Mouse (Mus musculus): ENCODE measurements around the gene Zmiz2. TPM values are rescaled to one million over a fixed set of nuclear protein-coding genes. Genes with fewer than 3 reads are reported as not detected.
"Not testable (repeated sequence)": the region's sequence is repeated elsewhere in the genome, so short reads cannot be mapped to it uniquely, and the experiment has no call there.

Gene Zmiz2
- polyA plus RNA-seq, 1 experiment from 2014 or later, result 22.3 TPM

DNA sequence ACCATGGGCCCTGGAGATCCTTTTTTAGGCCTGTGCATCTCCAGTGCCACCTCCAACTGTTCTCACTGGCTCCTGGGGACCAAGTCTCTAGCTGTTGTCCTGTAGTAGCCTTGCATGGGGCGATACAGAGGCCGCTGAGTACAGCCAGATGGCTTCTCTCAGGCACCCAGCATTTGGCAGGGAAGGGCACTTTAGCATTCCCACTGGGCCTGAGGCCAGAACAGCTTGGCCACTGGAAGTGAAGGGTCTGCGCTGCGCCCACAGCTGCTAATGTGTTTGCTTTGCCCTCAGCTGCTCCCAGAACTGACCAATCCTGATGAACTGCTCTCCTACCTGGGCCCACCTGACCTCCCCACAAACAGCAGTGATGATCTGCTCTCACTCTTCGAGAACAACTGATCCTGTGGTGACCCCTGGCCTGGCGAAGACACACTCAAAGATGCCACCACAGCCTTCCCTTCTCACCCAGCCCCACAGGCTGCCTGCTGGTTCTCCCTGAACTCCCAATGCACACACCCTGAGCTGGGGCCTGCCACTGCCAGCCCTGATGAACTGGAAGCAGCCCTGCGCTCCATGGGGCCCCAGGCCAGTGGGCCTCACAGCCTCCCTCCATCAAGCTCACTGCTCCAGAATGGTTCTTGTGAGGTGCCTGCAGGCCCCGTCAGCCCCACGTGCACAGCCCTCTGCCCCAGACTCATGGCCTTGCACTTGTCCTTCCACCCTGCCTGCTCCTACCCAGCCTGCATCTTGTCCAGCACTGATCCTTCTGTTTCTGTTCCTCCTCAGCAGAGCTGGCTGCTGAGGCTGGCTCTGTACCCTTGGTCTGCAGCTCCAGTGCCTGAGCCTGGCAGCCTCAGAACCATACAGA is 16.1 kb downstream of the Zmiz2 start:
- Histone ChIP-seq H3K27me3 (ENCODE audit: control insufficient read depth, insufficient read depth, low read length) (no peaks in the 10 kb centered on the region), H3K27ac (ENCODE audit: low read depth, low read length) (no peak overlapping the region), H3K36me3 (ENCODE audit: control insufficient read depth, insufficient read depth, low read length) (peaks cover 28% of the 10 kb centered on the region), H3K9ac (ENCODE audit: low read length) (no peak overlapping the region), H3K4me1 (replicated peaks; ENCODE audit: control insufficient read depth, insufficient read depth, low read length) (no peaks in the 10 kb centered on the region), H3K4me2 (ENCODE audit: low read depth, low read length, severe bottlenecking) (no peak overlapping the region), H3K4me3 (ENCODE audit: low read depth, low read length) (no peak overlapping the region), H3K9me3 (ENCODE audit: control insufficient read depth, low read length) (no peaks in the 10 kb centered on the region)
- WGBS, result 90% methylated on average over 9 of the region's 9 CpGs
- ATAC-seq (replicated peaks; ENCODE audit: low FRiP score), result no peak
- no peak for DNase-seq (ENCODE audit: low spot score)

DNA sequence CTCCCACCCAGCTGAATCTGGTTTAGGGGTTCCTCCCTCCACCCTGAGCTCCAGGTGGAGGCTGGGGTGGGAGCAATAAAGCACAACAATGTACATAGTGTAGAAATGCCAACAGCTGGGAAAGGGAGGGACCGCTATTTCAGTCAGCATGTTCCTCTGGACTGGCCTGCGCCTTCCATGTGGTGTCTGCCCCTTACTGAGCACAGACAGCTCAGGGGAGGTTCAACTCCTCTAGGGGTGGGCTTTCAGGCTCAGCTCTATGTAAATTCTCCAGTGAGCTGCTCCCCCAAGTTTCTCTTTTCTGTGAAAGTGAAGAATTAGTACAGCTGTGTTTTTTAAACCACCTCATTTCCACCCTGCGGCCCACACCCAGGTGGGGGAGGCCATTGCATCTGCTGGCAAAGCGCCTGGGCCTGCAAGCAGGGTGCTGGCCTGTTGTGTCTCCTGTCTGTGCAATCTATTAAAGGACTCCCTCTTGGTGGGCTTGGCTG is 16.8 kb downstream of the Zmiz2 start:
- no peak overlapping the region for H3K9ac ChIP-seq (ENCODE audit: low read length)
- no peaks in the 10 kb centered on the region for H3K27me3 ChIP-seq (ENCODE audit: control insufficient read depth, insufficient read depth, low read length)
- DNase-seq (ENCODE audit: low spot score) (no peak), ATAC-seq (replicated peaks; ENCODE audit: low FRiP score) (no peak)
- H3K9me3 ChIP-seq (ENCODE audit: control insufficient read depth, low read length), result no peaks in the 10 kb centered on the region
- no peaks in the 10 kb centered on the region for H3K4me1 ChIP-seq (replicated peaks; ENCODE audit: control insufficient read depth, insufficient read depth, low read length)
- peaks cover 27% of the 10 kb centered on the region for H3K36me3 ChIP-seq (ENCODE audit: control insufficient read depth, insufficient read depth, low read length)
- H3K27ac ChIP-seq (ENCODE audit: low read depth, low read length), result peak overlapping the region; percentile 12; the same call in 1 of the 2 replicates
- H3K4me2 ChIP-seq (ENCODE audit: low read depth, low read length, severe bottlenecking), result no peak overlapping the region
- 90% methylated on average over 4 of the region's 4 CpGs for WGBS
- H3K4me3 ChIP-seq (ENCODE audit: low read depth, low read length), result no peak overlapping the region

GRCm38 (mm10) chr11:6406251-6407161 is 17.6 kb downstream of the Zmiz2 start:
- Histone ChIP-seq H3K36me3 (ENCODE audit: control insufficient read depth, insufficient read depth, low read length) (peaks cover 22% of the 10 kb centered on the region), H3K4me3 (ENCODE audit: low read depth, low read length) (no peak overlapping the region), H3K4me2 (ENCODE audit: low read depth, low read length, severe bottlenecking) (no peak overlapping the region), H3K4me1 (replicated peaks; ENCODE audit: control insufficient read depth, insufficient read depth, low read length) (no peaks in the 10 kb centered on the region), H3K9ac (ENCODE audit: low read length) (no peak overlapping the region), H3K9me3 (ENCODE audit: control insufficient read depth, low read length) (no peaks in the 10 kb centered on the region), H3K27ac (ENCODE audit: low read depth, low read length) (peak overlapping the region; percentile 4; the same call in 1 of the 2 replicates), H3K27me3 (ENCODE audit: control insufficient read depth, insufficient read depth, low read length) (no peaks in the 10 kb centered on the region)
- 52% methylated on average over 14 of the region's 14 CpGs for WGBS
- DNase-seq (ENCODE audit: low spot score) (no peak), ATAC-seq (replicated peaks; ENCODE audit: low FRiP score) (no peak)

- no peaks in the 10 kb centered on the region for H3K27me3 ChIP-seq (ENCODE audit: control insufficient read depth, insufficient read depth, low read length)
- no peak overlapping the region for H3K27ac ChIP-seq (ENCODE audit: low read depth, low read length)
- ATAC-seq (replicated peaks; ENCODE audit: low FRiP score), result no peak
- H3K36me3 ChIP-seq (ENCODE audit: control insufficient read depth, insufficient read depth, low read length), result peaks cover 22% of the 10 kb centered on the region
- H3K9me3 ChIP-seq (ENCODE audit: control insufficient read depth, low read length), result no peaks in the 10 kb centered on the region
- no peak overlapping the region for H3K4me2 ChIP-seq (ENCODE audit: low read depth, low read length, severe bottlenecking)
- no peak overlapping the region for H3K4me3 ChIP-seq (ENCODE audit: low read depth, low read length)
- no peaks in the 10 kb centered on the region for H3K4me1 ChIP-seq (replicated peaks; ENCODE audit: control insufficient read depth, insufficient read depth, low read length)
- no peak overlapping the region for H3K9ac ChIP-seq (ENCODE audit: low read length)
- 86% methylated on average over 3 of the region's 3 CpGs for WGBS
- no peak for DNase-seq (ENCODE audit: low spot score)
Observed at GRCm38 (mm10) chr11:6407162-6407621, 18.3 kb downstream of the Zmiz2 start.

DNA sequence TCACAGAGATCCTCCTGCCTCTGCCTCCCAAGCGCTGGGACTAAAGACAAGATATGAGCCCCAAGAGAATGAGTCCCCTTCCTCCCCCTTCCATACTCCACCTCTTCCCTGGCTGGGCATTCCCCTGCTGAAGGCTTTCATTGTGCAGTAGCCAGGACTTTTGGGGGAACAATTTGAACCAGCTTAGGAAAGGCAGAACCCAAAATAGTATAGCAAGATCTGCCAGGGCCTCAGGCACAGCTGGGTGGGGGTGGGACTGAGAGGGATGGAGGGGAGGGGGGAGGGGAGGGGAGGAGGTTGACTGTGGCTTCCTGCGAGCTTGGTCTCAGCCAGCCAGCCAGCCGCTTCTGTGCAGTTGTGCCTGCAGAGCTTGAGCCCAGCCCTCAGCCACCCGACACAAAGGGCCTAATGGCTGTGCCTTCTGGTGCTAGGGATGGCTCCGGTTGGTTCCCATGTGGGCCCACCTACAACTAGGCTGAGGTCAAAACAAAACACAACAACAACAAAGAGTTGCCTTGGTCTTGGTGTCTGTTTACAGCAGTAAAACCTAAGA is 21.3 kb downstream of the Zmiz2 start:
- Histone ChIP-seq H3K9ac (ENCODE audit: low read length) (no peak overlapping the region), H3K27me3 (ENCODE audit: control insufficient read depth, insufficient read depth, low read length) (no peaks in the 10 kb centered on the region), H3K4me1 (replicated peaks; ENCODE audit: control insufficient read depth, insufficient read depth, low read length) (peaks cover 3% of the 10 kb centered on the region), H3K36me3 (ENCODE audit: control insufficient read depth, insufficient read depth, low read length) (peaks cover 4% of the 10 kb centered on the region; the same call in 1 of the 2 replicates), H3K4me3 (ENCODE audit: low read depth, low read length) (no peak overlapping the region), H3K9me3 (ENCODE audit: control insufficient read depth, low read length) (no peaks in the 10 kb centered on the region), H3K27ac (ENCODE audit: low read depth, low read length) (no peak overlapping the region), H3K4me2 (ENCODE audit: low read depth, low read length, severe bottlenecking) (no peak overlapping the region)
- 56% methylated on average over 5 of the region's 5 CpGs for WGBS
- DNase-seq (ENCODE audit: low spot score), result no peak
- ATAC-seq (replicated peaks; ENCODE audit: low FRiP score), result no peak

DNA sequence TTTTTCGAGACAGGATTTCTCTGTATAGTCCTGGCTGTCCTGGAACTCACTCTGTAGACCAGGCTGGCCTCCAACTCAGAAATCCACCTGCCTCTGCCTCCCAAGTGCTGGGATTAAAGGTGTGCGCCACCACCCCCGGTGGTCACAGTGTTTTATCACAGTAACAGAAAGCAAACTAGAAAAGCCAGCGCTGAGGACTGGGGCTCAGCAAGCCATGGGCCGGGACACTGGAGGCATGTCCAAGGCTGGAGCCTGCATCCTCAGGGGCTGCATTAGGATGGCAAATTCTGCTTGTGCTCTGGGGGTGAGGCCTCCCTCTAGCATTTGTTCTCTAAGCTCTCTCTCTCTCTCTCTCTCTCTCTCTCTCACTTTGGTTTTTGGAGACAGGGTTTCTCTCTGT is 21.9 kb downstream of the Zmiz2 start:
- H3K4me3 ChIP-seq (ENCODE audit: low read depth, low read length); H3K4me1 ChIP-seq (replicated peaks; ENCODE audit: control insufficient read depth, insufficient read depth, low read length); H3K9ac ChIP-seq (ENCODE audit: low read length); DNase-seq (ENCODE audit: low spot score); H3K27me3 ChIP-seq (ENCODE audit: control insufficient read depth, insufficient read depth, low read length); H3K27ac ChIP-seq (ENCODE audit: low read depth, low read length); ATAC-seq (replicated peaks; ENCODE audit: low FRiP score); H3K9me3 ChIP-seq (ENCODE audit: control insufficient read depth, low read length); H3K4me2 ChIP-seq (ENCODE audit: low read depth, low read length, severe bottlenecking); H3K36me3 ChIP-seq (ENCODE audit: control insufficient read depth, insufficient read depth, low read length): not testable (repeated sequence)
- WGBS, result 85% methylated on average over 5 of the region's 5 CpGs

- peaks cover 3% of the 10 kb centered on the region for H3K4me1 ChIP-seq (replicated peaks; ENCODE audit: control insufficient read depth, insufficient read depth, low read length)
Observed at GRCm38 (mm10) chr11:6411684-6412083, 22.8 kb downstream of the Zmiz2 start.

GRCm38 (mm10) chr11:6413264-6413663 is 24.4 kb downstream of the Zmiz2 start:
- H3K4me3 ChIP-seq (ENCODE audit: low read depth, low read length), result no peak overlapping the region
- H3K9ac ChIP-seq (ENCODE audit: low read length), result no peak overlapping the region
- H3K27ac ChIP-seq (ENCODE audit: low read depth, low read length), result no peak overlapping the region
- DNase-seq (ENCODE audit: low spot score) (peak; percentile 54), ATAC-seq (replicated peaks; ENCODE audit: low FRiP score) (no peak)
- H3K4me2 ChIP-seq (ENCODE audit: low read depth, low read length, severe bottlenecking), result no peak overlapping the region
- peaks cover 3% of the 10 kb centered on the region for H3K4me1 ChIP-seq (replicated peaks; ENCODE audit: control insufficient read depth, insufficient read depth, low read length)
- WGBS, result 96% methylated on average over 12 of the region's 12 CpGs
- H3K27me3 ChIP-seq (ENCODE audit: control insufficient read depth, insufficient read depth, low read length), result no peaks in the 10 kb centered on the region
- no peaks in the 10 kb centered on the region for H3K36me3 ChIP-seq (ENCODE audit: control insufficient read depth, insufficient read depth, low read length)
- no peaks in the 10 kb centered on the region for H3K9me3 ChIP-seq (ENCODE audit: control insufficient read depth, low read length)

More at GRCm38 (mm10) chr11:6411684-6412083, 22.8 kb downstream of the Zmiz2 start:
- Histone ChIP-seq H3K36me3 (ENCODE audit: control insufficient read depth, insufficient read depth, low read length) (no peaks in the 10 kb centered on the region), H3K9me3 (ENCODE audit: control insufficient read depth, low read length) (no peaks in the 10 kb centered on the region), H3K27ac (ENCODE audit: low read depth, low read length) (no peak overlapping the region), H3K4me2 (ENCODE audit: low read depth, low read length, severe bottlenecking) (no peak overlapping the region), H3K9ac (ENCODE audit: low read length) (no peak overlapping the region), H3K4me3 (ENCODE audit: low read depth, low read length) (no peak overlapping the region), H3K27me3 (ENCODE audit: control insufficient read depth, insufficient read depth, low read length) (no peaks in the 10 kb centered on the region)
- WGBS, result 9% methylated on average over 5 of the region's 5 CpGs
- DNase-seq (ENCODE audit: low spot score) (peak; percentile 87), ATAC-seq (replicated peaks; ENCODE audit: low FRiP score) (no peak)

Data from forebrain, embryonic 11.5 days (tissue).